Mouse (Mus musculus) small intestine, adult 2 months (tissue): ENCODE measurements around the gene Tent5c.

Experiments
- CTCF ChIP-seq: fragments of 200-500 bp; IDR thresholded peaks from 2 replicates; pipeline ENCODE4 v1.5.1; 2012; ENCODE audit warnings: low read depth, mild to moderate bottlenecking, control low read depth, inconsistent platforms, low read length, moderate library complexity, mixed read lengths; ENCODE audit not compliant: insufficient replicate concordance, insufficient read length; ENCODE audit errors: extremely low read depth
- POLR2A ChIP-seq: fragments of 200-500 bp; IDR thresholded peaks from 2 replicates; pipeline ENCODE4 v1.6.1; 2012; ENCODE audit warnings: low read depth, mild to moderate bottlenecking, control low read depth, inconsistent platforms, low read length, moderate library complexity

- no peak for TF ChIP-seq CTCF
- TF ChIP-seq POLR2A: no peak
These were observed 13.4 kb upstream of the Tent5c start for GRCm38 (mm10) chr3:100502516-100502915.
